Mouse (Mus musculus) adrenal gland, adult 2 months (tissue): ENCODE data around the gene Shkbp1. TPM values are rescaled to one million over a fixed set of nuclear protein-coding genes. Genes with fewer than 3 reads are reported as not detected.

Experiments
- DNase-seq: peaks from one replicate; pipeline ENCODE4 v3.0.0; 2021
- polyA plus RNA-seq: library from polyadenylated mRNA; depleted of rRNA; stranded (reverse); fragments of >200 nt; gene quantifications from 2 replicates; pipeline ENCODE4 v1.2.3, GENCODE M21; 2012
- total RNA-seq, 2 experiments: library from RNA; stranded (reverse); gene quantifications; 2 replicates each; pipeline ENCODE4 v1.2.3; 2021

Shkbp1 gene
- total and polyA plus RNA-seq, 3 experiments, result 11.3 to 60.8 (median 22.5) TPM

DNA sequence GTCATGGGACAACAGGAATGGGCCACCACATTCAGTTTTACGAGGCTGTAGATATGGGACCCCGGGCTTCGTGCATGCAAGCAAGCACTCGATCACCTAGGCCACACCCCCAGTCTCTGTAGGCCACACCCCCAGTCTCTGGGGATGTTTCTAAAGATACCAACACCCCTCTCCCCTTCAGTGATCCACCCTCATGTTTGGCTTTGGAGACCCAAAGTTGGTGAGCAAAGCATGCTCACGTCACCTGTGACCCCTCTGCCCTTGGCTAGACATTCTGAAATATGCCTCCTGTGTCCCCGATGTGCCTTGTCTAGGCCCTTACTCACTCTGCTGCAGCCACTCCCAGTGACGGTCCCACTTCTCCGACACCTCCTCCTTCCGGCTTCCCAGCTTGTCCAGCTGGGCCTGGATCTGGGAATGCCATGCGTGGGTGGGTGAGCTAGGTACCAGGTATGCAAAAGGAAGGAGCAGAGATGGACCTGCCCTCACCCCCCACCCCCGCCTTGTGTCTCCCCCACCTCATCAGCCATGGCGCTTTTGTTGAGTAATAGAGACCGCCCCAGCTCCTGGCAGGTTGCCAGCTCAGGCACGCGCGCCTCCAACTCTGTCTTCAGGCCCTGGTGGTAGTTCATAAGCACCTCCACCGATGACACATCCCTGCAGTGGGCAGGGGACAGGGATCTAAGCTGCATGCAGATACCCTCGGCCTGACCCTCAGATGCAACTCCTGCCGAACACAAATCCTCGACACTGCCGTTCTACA, 10.4 kb upstream of the Shkbp1 start:
- no peak for DNase-seq

DNA sequence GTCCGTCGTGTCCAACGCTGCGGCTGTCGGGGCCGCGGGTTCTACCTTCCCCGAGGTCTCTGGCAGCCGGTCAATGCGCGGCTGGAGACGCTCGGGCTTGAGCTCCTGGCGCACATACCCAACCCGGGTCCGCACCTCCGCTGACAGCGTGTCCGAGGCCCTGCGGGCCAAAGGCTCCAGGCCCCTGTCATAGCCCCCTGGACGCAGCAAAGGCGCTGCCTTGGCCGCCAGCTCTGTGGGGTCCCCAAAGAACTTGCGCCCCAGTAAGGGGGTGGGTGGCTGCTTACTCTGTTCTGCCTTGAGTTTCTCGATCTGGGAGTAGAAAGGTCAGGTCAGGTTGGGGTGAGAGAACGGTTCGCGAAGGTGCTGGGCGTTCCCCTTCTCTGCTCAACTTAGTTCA, 8.6 kb upstream of the Shkbp1 start:
- no peak for DNase-seq

DNA sequence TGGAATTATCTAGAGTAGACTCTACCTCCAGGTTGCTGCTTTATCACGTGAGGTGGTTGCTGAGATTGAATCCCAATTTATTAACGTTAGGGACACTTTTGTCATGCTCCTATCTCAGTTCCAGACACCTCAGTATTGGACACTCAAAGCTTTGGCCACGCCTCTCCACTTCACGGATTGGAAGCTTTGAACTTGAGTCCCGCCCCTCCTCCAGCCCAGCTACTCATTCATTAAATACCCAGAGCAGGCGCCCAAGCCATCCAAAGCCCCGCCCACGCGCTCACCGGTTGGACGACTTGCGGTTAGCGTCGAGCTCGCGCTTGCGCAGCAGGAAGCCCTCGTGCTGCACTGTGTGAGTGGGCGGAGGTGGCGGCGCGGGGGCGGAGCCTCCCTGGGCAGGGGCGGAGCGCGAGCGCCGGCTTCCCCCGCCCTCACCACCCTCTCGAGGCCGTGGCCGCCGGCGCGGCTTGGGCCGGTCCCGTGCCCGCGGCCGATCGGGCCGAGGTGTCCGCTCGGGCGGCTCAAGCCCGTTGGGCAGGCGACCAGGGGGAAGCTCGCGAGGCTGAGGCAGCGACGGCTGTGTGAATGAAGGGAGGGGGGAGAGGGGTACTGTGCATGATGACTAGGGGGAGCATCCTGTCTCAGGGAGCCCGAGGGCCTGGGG, 5.6 kb upstream of the Shkbp1 start:
- peak; percentile 99 for DNase-seq

DNA sequence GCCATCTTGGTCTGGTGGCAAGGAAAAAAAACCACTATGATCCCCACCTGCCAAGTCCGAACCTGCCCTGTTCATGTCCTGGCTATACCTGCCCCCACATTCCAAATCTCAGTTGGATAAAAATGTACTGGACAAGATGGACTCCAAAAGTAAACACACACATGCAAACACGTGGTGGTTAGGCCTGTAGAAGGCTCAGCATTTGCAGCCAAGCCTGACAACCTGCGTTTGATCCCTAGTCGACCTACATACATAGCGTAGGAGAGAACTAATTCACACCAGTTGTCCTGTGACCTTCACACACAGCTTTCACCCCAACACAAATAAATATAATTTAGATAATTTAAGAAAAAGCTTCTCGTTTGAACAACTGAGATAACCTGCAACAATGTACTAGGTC, 4.9 kb upstream of the Shkbp1 start:
- DNase-seq, result no peak

DNA sequence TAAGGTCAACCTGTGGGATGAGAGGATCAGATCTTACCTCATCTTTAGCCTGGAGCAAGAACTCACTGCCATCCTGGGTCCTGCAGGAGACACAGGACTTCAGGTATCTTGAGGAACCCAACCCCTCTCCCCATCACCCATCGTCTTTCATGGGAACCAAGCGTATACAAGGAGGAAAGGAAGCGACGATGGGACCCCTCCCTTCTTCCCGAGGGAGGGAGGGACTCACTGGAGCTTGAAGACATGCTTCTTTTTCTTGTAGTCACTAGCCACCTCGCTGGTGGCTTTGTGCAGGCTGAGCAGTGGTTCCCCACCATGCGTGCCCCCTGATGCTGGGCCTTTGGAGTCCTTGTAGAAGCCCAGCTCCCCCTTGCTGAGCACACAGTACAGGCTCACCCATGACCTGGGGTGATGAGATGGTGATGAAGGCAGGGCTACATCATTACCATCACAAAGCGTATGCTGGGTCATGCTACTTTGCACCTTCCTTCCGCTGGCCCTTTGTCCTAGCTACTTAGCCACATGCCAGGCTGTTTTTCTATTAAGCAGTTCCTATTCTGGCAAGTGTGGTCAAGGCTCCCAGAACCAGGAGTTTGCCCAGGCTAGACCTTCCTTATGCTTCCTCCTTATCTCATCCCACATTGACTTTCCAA, 4.0 kb upstream of the Shkbp1 start:
- DNase-seq, result no peak

DNA sequence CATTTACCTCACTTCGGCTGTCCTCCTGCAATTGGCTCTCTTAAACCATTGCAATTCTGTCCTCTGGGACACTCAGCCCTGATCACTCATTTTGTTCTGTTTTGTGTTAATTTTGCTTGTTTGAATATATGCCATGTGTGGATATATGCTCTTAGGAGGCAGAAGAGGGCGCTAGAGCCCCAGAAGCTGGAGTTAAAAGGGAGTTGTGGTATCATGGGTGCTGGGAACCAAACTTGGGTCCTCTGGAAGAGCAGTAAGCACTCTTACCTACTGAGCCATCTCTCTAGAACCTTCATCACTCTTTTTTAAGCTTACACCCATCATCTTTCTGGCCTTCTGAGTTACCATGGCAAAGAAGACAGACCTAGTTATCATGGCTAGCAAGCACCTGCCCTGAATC, 3.3 kb upstream of the Shkbp1 start:
- DNase-seq, result no peak

DNA sequence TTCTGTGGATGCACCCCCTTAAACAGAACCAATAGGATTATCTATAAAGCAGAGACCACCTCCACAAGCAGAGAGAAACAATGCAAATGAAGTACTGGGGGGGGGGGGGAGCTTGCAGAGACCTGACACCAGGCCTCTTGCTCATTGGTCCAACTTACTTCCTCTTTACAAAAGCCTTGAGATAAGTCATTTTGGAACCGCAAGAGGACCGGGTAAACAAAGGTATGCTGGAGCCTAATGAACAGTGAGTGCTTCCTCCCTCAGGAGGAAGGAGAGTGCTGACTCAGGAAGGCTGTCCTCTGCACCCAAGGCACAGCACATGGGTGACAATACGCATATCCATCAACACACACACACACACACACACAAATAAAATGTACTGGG, 1.8 kb upstream of the Shkbp1 start:
- DNase-seq, result no peak

DNA sequence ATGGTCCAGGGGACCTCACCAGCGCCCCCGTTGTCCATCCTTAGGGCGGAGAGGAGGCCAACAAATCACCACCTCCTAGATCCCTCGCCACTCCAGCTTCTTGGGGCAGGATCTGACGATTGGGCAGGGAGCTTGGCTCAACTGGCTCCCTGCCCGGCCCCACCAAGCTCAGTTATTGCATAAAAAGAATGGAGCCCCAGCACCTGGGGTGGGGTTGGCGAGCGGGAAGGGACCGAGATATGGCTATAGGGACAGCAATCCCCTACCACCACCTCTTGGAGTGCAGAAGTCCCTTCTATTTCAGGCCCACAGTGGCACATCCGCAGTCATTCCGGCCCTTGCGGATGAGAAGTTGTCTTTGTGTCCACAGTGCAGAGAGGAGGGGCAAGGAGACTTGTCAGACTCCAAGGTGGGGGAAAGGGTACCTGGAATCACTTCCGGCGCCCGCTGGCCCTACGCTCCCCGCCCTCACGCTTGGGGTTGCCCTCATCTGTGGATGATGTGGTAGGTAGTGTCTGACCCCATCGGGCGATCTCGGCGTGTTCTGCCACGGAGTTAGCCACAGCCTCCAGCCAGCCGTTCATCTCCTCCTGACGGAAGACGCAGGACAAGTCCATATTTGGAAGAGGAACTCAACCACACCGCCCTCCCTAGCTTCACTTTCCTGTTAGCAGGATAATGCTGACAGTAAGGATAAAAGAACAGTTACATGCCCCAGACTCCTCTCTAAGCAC, 1.2 kb upstream of the Shkbp1 start, which contains the start of gene Gm20479:
TSS of gene Gm20479 (minus strand) at position 559 of the 734 bp plus-strand sequence.
- DNase-seq, result peak; percentile 41

DNA sequence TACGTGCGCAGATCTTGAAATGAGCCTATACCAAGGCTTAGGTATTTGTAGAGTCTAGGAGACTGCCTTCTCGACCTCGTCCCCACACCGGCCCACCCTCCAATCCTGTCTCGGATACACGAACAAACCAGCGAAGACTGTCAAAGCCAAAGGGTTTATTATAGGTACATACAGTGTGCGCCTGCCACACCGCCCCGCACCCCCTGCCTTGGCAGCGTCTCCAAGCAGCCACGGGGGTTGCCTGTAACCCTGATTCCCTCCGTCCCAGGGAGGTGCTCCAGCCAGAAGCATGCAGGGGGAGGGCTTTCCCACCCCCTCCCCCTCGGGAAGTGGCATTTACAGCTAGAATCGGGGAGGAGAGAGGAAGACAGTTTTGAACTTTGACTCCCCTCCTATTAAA, 429 bp upstream of the Shkbp1 start:
- DNase-seq, result peak; percentile 60

DNA sequence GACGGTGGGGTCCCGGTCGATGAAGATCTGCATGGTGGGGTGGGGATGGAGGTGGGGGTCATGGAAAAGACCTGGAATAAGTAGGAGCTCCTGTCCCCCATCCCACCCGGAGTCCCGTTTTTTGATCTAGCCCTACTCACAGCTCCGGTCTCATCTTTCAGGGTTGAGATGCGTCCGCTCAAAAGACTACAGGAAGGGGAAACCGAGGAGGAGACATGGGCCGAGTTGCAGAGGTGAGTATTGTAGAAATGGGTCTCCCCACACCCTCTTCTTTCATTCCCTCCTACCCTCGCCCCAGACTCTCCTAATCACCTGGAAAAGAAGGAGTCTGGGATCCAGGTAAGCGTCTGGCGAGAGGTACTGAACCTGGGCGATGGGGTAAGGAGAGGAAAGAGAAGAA, 558 bp downstream of the Shkbp1 start:
- DNase-seq, result no peak

DNA sequence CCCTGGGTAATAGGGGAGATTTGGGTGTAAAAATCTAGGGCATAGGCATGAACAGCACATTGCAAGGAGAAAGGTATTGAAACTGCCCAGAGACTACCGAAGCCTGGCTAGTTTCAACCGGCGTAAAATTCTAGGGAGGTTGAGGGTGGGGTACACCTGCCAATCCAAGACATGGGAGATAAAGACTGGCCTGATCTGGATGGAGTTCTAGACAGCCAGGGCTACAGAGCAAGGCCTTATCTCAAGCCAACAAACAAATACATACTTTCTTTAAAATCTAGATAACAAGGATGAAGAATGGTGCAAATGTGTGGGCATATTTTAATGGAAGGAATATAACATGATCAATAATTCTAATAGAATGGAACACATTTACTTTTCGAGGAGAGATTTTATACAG, 1.0 kb downstream of the Shkbp1 start:
- DNase-seq, result no peak

DNA sequence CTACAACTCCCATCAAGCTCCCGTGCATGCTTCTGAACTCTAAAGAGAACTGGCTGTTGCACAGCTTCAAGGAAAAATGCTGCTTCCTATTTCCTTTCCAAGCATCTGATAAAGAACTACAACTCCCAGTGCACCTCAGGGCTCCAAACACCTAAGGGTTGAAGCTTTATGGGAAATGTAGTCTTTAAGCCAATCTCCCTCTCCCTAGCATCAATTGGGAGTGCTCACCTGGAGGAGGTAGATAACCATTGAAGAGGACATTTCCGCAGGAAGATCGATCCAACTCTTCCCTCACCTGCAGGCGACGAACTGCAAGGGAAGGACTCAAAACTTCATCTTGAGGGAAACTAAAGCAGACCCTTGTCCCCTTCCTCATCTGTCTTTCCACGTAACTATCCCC, 1.7 kb downstream of the Shkbp1 start:
- DNase-seq, result peak; percentile 24

DNA sequence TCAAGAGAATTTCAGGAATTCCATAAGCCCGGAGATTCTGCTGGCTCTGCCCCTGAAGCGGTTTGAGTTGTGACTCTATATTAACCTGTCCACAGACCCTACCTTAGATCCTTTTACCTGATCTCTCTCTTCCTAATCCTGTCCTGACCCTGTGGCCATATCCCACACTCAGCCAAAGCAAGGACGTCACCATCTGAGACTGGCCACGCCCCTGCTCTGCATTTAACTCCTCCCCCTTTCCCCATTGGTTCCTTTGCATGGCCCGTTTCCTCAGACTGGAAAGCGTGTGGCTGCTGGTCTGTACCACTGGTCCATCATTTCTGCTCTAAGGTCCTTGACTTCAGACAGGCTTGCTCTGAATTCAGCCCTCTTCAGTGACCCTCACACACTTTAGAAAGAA, 10.4 kb downstream of the Shkbp1 start:
- DNase-seq, result no peak

DNA sequence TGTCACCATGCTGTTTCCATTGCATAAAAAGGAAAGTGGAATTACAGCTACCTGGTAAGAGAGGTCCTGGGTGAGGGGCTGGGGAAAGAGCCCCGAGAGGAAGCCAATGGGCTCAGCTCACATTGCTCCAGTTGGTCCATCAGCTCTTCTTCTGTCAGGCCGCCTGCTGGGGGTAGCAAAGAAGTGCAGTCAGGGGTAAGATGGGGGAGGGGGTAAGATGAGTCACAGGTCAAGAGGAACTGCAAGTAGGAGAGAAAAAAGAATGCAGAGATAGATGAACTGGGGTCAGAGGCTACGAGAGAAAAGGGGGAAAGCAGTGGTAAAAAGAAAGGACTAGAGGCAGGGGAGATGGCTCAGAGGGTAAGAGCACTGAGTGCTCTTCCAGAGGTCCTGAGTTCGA, 13.2 kb downstream of the Shkbp1 start:
- DNase-seq, result no peak

DNA sequence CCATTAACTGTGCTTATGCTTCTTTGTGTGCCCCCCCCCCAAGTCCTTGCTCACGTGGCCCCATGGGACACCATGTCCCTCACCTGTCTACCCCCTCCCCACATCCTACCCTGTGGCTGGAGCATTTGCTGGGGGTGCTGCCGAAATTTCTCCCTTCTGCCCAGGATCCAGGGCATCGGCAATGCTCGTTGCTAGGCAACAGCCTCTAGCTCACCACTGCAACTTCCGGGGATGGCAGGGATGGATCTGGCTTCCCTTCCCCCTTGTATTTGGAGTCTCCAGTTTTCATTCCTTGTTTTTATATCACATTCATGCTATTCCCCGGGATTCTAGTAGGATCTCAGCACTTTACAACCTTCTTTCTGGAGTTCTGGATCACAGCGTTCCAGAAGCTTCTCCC, 16.3 kb downstream of the Shkbp1 start:
- DNase-seq, result no peak

DNA sequence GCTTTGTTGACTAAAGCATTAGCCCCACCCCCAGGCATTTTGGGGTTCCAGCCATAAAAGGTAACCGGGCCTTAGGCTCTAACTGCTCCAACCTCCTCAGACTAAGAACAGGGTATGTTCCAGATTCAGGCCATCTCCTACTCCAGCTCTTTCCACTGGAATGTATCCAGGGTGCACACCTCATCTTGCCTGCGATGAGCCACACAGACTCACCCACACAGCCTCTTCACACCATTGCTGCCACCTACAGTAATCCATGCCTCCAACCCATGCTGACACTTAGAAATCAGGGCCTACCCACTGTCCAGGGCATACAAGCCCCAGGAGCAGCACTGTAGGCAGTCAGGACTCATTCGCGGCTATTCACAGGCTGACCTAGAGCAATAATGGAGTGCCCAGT, 16.7 kb downstream of the Shkbp1 start:
- no peak for DNase-seq

DNA sequence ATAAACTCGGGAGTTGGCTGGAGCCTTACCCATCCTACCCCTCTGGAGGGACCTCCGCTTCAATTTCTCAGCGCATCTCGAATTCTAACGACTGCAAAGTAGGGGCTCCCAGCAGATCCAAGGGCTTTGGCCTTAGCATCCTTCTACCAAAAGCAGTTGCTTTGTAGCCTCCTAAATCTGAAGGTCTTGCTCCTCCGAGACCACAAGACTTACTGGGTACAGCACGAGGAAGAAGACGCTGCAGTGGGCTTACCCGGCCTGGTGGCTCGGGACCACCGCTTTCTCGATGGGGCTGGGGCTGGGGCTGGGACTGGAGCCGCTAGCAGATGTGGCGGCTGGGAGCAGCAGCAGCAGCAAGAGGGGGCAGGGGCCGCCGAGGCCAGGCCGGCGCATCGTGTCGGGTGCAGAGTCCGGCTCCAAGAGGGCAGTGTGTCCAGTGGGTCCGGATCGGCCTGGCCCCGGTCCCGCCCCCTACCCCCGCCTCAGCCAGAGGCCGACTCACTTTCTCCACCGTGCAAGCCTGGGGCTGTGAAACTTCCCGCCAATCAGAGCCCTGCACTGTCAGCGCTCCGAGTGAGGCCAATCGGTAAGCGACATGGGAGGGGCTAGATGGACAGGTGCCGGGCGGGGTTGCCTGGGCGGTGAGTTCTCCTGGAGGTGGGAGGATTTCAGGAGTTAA, 18.5 kb downstream of the Shkbp1 start, which contains the start of gene Ltbp4:
TSS of gene Ltbp4 (minus strand) at position 518 of the 679 bp plus-strand sequence.
- DNase-seq, result peak; percentile 20

DNA sequence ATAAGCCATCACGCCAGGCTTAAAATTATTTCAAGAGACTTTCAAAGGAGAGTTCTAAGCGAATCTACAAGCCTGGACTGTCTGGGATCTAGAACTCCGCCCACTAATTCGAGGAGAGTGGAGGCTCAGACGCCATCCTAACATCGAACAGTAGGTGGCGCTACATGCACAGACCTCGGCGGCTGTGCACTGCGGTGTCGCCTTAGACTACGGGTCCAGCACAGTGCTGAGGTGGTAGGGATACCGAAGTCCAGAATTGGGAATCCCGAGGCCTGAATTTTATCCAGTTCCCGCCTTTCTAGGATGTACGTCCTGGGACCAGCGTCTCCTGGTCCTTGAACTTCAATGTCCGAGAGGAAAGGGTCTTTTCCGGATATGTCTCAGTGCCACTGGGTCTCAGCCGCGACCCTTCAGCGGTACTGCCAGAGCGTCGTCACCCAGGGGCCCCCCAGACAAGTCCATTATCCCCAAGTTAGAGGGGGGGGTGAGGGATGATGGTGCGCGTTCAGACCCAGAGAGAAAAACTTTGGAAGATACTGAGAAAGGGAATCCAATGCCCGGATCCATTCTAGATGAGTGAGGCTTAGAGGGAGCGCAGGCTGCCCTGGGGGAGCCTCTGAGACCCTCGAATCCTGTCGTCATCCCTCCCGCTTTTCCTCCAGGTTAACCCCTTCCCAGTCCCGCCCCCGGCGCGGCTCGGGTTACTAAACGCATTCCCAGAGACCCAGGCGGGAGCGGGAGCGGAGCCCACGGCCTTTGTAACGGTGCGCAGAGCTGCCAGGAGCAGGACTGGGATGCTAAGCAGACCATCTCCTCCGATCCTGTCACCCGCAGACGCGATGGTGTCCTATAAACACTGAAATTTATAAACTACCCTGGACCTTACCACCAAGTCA, 19.6 kb downstream of the Shkbp1 start:
- DNase-seq, result peak; percentile 89

DNA sequence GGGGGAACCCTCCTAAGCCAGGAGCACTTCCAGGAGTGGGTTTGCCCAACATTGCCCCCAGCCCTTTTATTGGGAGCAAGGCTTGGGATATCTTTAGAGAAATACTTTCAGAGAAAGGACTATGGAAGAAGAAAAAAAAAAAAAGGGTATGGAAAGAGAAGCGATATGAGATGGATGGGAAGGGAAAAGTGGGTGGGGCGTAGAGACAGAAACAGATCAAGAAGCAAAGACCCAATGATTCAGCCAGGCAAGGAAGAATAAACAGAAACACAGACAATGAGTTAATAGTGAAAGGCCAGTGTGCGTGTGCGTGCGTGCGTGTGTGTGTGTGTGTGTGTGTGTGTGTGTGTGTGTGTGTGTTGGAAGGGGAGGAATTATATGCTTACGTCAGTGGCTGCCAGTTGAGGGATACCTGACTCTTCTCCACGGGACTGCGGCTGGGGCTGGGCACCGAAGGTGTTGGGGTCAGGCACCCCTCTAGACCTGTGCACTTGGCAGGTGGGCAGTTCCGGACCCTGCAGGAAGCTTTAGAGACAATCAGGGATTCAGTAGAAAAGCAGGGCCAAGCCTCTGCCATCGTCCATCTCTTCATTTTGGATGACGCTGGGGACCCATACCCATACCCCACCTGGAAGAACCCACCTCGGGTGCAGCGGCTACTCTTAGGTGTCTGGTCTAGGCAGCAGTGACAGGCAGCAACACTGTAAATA, 20.7 kb downstream of the Shkbp1 start:
- DNase-seq, result no peak

DNA sequence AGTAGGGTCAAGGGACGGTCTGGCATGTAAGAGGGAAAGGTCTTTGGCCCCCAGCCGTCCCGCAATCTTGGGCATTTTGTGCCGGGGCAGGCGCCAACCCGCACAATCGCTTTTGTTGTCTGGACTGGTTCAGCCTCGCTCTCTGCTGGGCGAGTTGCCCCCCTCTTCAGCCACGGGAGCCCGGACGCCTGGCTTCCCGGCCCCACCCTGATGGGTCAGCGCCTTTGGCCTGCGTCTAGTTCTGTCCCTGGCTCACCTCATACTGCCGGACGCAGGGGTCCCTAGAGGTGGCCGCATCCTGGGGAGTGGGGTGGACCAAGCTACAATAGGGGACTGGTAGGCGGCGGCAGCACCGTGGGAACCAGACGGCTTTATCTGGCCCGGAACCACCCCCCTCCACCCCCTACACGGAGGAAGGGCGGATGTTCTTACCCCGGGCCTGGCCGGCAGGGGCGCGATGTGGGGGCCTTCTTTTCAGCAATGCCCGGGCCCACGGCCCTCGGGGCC, 21.4 kb downstream of the Shkbp1 start:
- DNase-seq, result peak; percentile 52
